In the genomic region with DNA sequence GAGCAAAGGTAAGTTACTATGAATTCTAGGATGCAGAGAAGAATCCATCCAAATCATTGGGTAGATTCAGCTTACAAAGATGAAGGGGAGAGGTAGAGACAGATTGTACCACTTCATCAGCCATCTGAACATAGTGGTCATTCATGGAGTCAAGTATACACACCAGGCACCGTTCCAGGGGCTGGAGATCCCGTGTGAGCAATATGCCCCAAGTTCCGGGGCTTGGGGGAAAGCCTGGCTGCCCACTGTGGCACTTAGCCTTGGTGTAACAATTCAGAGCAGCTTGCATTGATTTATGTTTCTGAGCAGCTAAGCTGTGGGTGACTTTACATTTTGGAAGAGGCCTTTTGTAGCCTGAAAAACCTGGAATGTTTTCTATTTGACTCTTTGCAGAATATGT, we compare ENCODE assay signal across 20 mouse cellular contexts.
"Had no signal": no experiment of that assay in that cellular context is flagged by ENCODE, and none has a peak within 500 bp of the region (broad histone marks: within the 10 kb centered on the region; RNA-seq: fewer than 3 reads in every experiment).

No protein-coding gene starts in this region.

- ATAC-seq: midbrain, embryonic 16.5 days had no signal

- H3K4me2 ChIP-seq: limb, embryonic 13.5 days; midbrain, embryonic 12.5 days; neural tube, embryonic 13.5 days; stomach, embryonic 15.5 days had no signal

- H3K9me3 ChIP-seq: limb, embryonic 10.5 days; midbrain, embryonic 12.5 days; neural tube, embryonic 13.5 days; stomach, embryonic 15.5 days had no signal

- DNase-seq: kidney, adult 18-20 months; kidney, adult 9 months; kidney, postnatal 25 days; layer of hippocampus, adult 9-11 months; lung, adult 2 months; lung, postnatal 14 days; retina, postnatal 1 day; right cerebral cortex, postnatal 25 days; spleen, adult 18-20 months; thymus, postnatal 25 days had no signal

- H3K4me3 ChIP-seq: layer of hippocampus, adult 2 months; limb, embryonic 10.5 days; limb, embryonic 13.5 days; midbrain, embryonic 12.5 days; myocyte; neural tube, embryonic 13.5 days; stomach, embryonic 15.5 days had no signal

- H3K4me1 ChIP-seq: limb, embryonic 10.5 days; limb, embryonic 13.5 days; midbrain, embryonic 12.5 days; neural tube, embryonic 13.5 days; stomach, embryonic 15.5 days had no signal

- H3K9ac ChIP-seq: limb, embryonic 13.5 days; midbrain, embryonic 12.5 days; neural tube, embryonic 13.5 days; stomach, embryonic 15.5 days had no signal

- H3K27ac ChIP-seq: kidney, postnatal 0 days; limb, embryonic 10.5 days; limb, embryonic 13.5 days; macrophage; midbrain, embryonic 12.5 days; neural tube, embryonic 13.5 days; stomach, embryonic 15.5 days had no signal

- H3K36me3 ChIP-seq: limb, embryonic 10.5 days; limb, embryonic 13.5 days; midbrain, embryonic 12.5 days; neural tube, embryonic 13.5 days; stomach, embryonic 15.5 days had no signal

- H3K27me3 ChIP-seq: limb, embryonic 13.5 days; midbrain, embryonic 12.5 days; neural tube, embryonic 13.5 days; stomach, embryonic 15.5 days had no signal
